Mouse (Mus musculus): ENCODE measurements around the gene Mcm8.

DNA sequence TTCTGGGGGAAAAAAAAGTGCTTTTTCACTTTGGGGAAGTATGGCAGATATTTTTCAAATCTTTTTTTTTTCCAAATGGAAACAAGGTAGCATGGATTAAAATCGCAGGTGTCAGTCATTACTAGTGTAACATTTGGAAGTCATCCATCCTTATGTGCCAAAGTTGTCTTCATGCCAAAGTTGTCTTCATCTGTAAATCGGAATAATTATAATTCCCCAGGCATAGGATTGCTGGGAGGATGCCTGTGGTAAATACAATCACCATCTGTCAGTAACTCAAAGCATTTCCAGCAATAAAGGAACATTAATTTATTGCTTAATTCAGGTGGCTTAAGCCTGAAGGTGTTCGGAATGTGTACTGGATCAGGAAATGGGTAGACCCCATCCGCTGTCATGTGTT is 25.1 kb downstream of the Mcm8 start:
- TF ChIP-seq GATA1 (IDR thresholded peaks at IDR 0.05; ENCODE audit: low read length) (no peak), TAL1 (IDR thresholded peaks at IDR 0.05; ENCODE audit: low read length) (no peak)
